Mouse (Mus musculus) pancreas, adult 10 weeks (tissue): Measurements from ENCODE around the gene Olfr934. TPM values are rescaled to one million over a fixed set of nuclear protein-coding genes. Genes with fewer than 3 reads are reported as not detected.

Experiments
- polyA plus RNA-seq: library from polyadenylated mRNA; stranded (reverse); fragments of 350-450 nt; fragmentation: Illumina TruSeq; extraction: RNeasy Lipid Tissue Mini Kit (QIAGEN cat#74804); gene quantifications from one replicate; pipeline ENCODE4 v1.2.3, GENCODE M21; 2015; ENCODE audit warnings: low read depth, low replicate concordance; ENCODE audit not compliant: insufficient read depth

Olfr934 gene
- polyA plus RNA-seq = not detected

DNA sequence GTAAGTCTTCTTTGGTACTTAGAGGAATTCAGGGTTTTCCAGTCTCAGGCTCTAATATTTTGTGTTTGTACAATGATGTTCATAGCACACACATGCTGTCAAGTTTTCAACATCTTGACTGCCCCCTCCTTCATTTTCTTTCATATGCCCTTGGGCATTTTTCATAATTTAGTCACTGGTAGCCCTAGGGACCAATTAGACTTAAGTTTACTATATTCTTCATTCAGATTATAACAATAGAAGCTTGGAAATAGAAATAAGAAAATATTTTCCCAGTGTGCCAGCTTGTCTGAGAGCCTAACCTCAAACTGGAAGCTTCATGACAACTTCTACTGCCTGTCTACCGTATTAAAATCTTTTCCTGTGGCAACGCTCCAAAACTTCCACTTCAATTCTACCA, at the start of gene Olfr934:
TSS of gene Olfr934 (minus strand) at position 101 of the 400 bp plus-strand sequence.

DNA sequence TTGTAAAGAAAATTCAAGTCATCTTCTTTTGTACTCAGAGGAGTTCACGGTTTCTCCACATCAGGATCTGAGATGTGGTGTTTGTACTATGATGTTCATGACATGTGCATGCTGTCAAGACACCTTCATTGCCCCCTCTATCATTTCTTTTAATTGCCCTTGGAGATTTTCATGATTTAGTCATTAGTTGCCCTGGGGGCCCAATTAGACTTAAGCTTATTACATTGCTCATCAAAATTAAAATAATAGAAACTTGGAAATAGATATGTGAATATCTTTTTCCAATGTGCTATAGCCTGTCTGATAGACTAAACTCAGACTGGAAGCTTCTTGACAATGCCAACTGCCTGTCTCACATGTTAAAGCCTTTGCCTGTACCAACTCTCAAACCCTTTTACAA, 35.2 kb upstream of the Olfr934 start, which contains the start of gene Olfr146:
TSS of gene Olfr146 (minus strand) at position 101 of the 400 bp plus-strand sequence.

DNA sequence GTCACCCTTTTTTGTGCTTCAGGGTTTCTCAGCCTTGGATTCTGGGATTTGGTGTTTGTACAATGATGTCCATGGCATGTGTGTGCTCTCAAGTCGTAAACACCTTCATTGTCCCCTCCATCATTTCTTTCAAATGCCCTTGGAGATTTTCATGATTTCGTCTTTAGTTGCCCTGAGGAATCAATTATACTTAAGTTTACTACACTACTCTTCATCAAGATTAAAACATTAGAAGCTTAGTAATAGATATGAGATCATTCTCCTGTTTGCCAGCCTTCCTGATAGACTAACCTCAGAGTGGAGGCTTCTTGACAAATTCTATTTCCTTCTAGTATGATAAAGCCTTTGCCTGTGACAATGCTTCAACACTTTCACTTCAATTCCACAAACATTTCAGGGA, 11.5 kb upstream of the Olfr934 start, which contains the start of gene Olfr935:
TSS of gene Olfr935 (minus strand) at position 101 of the 400 bp plus-strand sequence.

DNA sequence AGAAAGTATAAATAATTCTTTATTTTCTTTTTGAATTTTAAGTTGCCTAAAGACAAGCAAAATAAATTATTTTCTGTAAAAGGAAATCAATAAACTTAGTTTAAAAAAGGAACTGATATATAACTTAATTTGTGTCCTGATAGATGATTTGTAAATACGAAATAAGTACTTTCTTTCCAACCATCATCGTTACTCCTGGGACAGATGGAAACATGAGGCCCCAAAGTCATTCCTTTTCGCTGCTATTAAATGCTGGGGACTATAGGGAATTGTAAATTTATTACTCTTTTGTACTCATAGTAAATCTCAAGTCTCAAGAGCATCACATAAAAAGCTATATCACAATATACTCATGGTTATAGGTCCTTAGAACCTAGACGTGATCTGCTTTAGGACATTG, 16.1 kb downstream of the Olfr934 start, which contains the start of gene Olfr933:
TSS of gene Olfr933 (plus strand) at position 301 of the 400 bp plus-strand sequence.

Other genes starting within 250 kb of the Olfr934 start
- gene Olfr920, start 236.0 kb downstream of the Olfr934 start, polyA plus RNA-seq = not detected
- not detected for gene Olfr921, start 215.2 kb downstream of the Olfr934 start, polyA plus RNA-seq
- not detected for gene Olfr922, start 173.7 kb downstream of the Olfr934 start, polyA plus RNA-seq
- not detected for gene Olfr923, start 161.8 kb downstream of the Olfr934 start, polyA plus RNA-seq
- not detected for gene Olfr924, start 143.9 kb downstream of the Olfr934 start, polyA plus RNA-seq
- not detected for gene Olfr26, start 133.3 kb downstream of the Olfr934 start, polyA plus RNA-seq
- not detected for gene Olfr926, start 111.2 kb downstream of the Olfr934 start, polyA plus RNA-seq
- gene Olfr930, start 58.5 kb downstream of the Olfr934 start, polyA plus RNA-seq = not detected
- gene Olfr933, start 16.0 kb downstream of the Olfr934 start, polyA plus RNA-seq = not detected
- gene Olfr935, start 11.4 kb upstream of the Olfr934 start, polyA plus RNA-seq = not detected
- not detected for gene Olfr146, start 35.1 kb upstream of the Olfr934 start, polyA plus RNA-seq
- not detected for gene Olfr937, start 76.6 kb upstream of the Olfr934 start, polyA plus RNA-seq
- gene Olfr938, start 90.6 kb upstream of the Olfr934 start, polyA plus RNA-seq = not detected
- gene Olfr27, start 139.8 kb upstream of the Olfr934 start, polyA plus RNA-seq = not detected
- gene Olfr943, start 178.0 kb upstream of the Olfr934 start, polyA plus RNA-seq = not detected
- gene Olfr944, start 213.6 kb upstream of the Olfr934 start, polyA plus RNA-seq = not detected